Mouse (Mus musculus) yolk sac, embryonic 10.5 days (tissue): ENCODE data around the gene R3hcc1l.

Source experiments
- DNase-seq: peaks from one replicate; pipeline ENCODE4 v3.0.0-alpha.2; 2017; ENCODE audit warnings: low spot score

The R3hcc1l gene

DNA sequence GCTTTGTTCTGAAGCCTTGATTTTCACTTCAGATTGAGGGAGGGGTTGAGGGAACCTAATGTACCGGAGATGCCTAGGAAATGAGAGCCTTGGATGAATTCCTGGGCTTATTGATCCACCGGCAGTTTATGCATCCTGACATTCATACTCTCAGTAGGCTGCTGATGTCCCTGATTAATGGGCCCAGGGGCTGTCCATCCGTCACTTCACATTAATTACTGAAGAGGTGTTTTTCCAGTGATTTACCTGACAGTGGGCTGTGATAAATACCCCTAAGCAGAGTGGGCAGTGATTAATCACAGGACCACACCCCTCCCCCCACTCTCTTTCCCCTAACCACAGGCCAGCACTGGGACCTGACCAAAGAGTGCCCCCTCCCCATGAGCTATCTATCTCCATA is 22.1 kb downstream of the R3hcc1l start:
- DNase-seq = no peak

DNA sequence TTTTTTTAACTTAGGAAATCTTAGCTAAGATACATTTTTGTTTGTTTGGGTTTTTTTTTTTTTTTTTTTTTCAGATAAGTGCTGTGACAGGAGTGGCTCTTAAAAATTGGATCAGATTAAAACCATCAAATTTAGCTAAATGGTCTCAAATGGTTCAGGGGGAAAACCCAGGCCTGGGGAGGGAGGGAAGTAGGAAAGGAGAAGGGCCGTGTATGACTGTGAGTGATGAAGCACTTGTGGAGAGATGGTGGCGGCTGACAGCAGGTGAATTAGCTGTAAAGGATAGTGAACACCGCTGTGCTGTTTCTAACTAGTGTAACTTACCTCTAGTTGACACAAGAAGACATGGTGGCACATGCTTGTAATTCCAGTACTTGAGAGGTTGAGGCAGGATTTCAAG is 40.1 kb downstream of the R3hcc1l start:
- DNase-seq = no peak

- DNase-seq = no peak
These were observed 43.4 kb downstream of the R3hcc1l start for GRCm38 (mm10) chr19:42561991-42562390.

DNA sequence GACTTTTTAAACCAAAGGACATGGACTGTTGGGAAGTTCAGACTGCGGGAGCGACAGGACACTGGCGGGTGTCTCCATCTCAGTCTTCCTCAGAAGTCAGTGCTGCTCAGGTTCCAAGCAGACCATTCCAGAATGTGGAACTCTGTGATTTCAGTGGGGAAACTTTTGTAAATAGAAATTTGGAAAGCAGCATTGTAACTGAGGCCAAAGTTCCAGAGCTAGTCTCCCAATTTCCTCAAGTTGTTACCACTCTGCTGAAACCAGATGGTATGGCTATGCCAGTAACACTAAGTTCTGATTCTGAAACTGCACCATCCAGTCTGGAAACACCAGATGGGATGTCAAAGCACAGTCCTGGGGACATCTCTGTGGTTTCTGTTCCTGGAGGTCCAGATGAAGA is 44.4 kb downstream of the R3hcc1l start:
- no peak for DNase-seq

DNA sequence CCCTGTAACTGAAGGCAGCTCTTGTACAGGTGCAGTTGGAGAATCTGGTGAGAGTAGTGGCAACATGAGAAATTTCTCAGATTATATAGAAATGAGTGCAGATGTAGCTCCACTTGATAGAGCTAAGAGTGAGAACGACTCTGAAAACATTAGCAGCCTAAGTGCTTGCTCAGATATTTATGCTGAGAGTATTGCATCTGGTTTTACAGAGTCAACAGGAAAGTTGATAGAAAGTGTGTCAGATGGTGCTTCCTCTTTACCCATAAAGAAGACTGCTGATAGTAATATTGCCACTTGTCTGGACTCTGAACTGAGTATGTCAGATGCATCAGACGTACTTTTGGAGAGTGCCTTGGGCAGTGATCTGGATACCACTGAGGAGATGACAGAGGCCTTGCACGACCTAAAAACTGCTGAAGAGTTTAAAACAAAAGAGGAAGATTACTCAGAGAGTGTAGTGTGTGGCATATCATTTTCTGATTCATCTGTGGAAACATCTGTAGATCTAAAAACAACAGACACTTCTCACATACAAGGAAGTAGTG is 45.2 kb downstream of the R3hcc1l start:
- no peak for DNase-seq

DNA sequence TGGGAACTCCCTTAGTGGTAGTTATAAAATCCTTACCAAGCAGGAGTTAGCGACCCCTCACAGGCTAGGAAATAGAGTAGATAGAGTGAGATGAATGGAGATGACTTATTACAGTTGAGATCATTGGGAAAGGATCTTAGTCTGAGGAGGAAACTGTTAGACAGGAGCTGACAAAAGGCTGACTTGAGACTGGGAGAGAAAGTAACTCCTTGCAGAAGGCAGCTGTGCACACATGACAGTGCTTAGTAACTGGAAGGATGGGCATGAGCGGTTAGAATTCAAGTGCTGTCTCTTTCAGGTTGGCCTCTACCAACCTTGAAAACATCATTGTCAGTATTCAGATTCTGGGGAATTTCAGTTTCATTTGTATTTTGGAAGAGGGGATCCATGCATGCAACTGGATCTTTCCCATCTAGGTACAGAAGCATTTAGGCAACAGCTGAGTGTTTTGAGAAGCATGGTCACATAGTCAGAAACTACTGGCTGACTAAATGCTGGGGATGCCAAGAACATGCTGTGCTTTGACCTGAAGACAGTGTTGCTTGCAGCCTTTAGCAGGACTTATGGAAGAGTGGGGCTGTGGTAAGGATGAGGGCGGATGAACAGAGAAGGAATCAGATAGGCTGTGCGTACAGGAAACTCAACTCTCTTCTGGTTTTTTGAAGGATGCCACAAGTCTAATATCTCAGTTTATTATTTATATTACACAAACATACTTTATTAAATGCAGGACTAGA is 47.9 kb downstream of the R3hcc1l start:
- DNase-seq = no peak

GRCm38 (mm10) chr19:42567020-42567419 is 48.5 kb downstream of the R3hcc1l start:
- DNase-seq = no peak

DNA sequence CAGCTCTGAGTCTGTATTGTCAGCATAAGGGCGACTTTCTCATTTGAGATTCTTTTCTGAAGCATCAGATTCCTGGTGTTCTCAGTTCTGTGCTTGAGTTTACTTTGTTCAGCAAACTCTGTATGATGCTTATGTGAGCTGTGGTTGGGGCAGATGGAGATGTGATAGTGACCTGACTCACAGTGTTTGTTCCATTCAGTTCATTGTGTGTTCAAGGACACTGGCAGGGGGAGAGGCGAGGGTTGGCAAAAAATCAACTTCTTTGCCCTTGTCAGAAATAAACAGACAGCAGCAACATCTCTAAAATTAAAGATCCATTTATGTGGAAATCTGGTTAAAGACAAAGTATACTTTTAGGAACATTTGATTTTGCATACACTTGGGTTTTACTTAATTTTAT is 50.5 kb downstream of the R3hcc1l start:
- no peak for DNase-seq

DNA sequence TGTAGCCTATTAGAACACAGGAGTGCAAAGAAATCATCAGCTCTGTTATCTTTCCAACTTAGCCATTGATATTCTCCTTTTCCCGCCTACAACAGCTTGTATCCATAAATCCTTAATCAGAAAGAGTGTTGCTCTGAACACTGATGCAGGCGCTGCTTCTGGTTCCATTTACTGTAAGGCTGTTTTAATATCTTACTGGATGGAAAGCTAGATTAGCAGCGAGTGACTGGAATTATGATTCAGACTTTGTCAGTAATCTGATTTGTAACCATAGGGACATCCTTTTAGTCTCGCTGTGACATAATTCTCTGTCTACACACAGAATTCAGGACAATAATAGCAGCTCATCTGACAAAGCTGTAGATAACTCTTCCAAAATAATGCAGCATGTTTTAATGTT is 52.7 kb downstream of the R3hcc1l start:
- no peak for DNase-seq

GRCm38 (mm10) chr19:42575317-42575716 is 56.8 kb downstream of the R3hcc1l start:
- no peak for DNase-seq

DNA sequence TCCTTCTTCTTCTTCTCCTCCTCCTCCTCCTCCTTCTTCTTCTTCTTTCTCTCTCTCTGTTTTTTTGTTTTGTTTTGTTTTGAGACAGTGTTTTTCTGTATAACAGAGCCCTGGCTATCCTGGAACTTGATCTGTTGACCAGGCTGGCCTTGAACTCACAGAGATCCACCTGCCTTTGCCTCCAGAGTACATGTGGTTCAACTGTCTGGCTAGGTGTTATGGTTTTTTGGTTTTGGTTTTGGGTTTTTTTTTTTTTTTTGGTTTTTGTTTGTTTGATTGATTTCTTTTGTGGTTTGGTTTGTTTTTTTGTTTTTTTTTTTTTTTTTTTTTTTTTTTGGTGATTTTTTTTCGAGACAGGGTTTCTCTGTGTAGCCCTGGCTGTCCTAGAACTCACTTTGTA is 58.3 kb downstream of the R3hcc1l start:
- DNase-seq = no peak

DNA sequence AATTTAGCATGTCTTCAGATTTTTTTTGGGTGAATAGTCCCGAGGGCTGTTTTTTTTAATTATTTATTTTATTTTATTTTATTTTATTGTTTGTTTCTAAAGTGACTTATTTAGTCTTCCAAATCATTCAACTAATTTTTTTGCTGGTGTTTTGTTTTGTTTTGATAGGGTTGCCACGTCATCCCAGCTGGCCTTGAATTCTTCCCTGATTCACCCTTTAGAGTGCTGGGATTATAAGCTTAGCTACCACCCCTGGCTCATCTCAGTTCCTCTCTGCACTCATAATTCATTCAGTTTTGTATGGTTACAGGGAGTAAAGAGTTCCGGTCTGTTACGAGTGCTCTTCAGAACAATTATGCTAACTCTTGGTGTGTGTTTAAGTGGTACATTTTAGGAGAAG is 60.1 kb downstream of the R3hcc1l start:
- no peak for DNase-seq

DNA sequence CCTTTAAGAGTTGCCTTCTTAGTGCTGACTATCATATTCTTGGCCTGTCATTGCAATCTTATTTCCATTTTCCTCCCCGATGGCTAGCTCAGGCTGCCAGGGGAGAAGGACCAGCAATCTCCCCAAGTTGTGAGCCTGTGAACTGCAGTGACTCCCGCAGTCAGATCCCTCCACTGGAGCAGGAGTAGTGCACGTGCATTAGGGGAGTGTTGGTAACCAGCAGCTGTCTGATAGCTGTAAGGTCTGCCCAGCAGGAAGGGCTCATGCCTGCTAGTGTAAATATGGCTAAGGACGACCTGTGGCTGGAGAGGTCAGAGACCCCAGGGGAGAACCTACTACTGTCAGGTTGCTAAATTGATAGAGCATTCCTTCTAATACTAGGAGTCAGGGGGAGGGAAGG is 62.1 kb downstream of the R3hcc1l start:
- DNase-seq = no peak

- no peak for DNase-seq
These were observed 64.3 kb downstream of the R3hcc1l start for GRCm38 (mm10) chr19:42582811-42583370.

DNA sequence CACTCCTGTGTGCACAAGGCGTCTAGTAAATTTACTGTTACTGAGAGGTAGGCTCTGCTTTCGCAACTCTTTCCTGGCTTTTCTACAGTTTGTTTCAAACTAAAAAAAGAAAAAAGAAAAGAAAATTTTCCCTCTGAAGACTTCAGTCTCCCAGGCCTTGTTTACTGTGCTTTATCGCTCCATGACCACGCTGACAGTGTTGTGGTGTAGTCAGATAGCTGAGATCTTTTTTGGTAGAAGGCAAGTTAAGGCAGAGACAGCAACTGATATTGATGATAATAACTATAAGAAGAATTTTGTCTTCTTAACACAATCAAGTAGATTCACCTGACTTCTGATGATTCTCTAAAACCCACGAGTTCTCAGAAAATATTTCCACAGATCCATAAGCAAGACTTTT is 65.1 kb downstream of the R3hcc1l start:
- DNase-seq = no peak

GRCm38 (mm10) chr19:42584188-42584587 is 65.6 kb downstream of the R3hcc1l start:
- DNase-seq = no peak

GRCm38 (mm10) chr19:42587704-42588103 is 69.1 kb downstream of the R3hcc1l start:
- DNase-seq = no peak

- DNase-seq = no peak
These were observed 70.7 kb downstream of the R3hcc1l start for GRCm38 (mm10) chr19:42589246-42589645.

GRCm38 (mm10) chr19:42591534-42591933 is 73.0 kb downstream of the R3hcc1l start:
- no peak for DNase-seq

DNA sequence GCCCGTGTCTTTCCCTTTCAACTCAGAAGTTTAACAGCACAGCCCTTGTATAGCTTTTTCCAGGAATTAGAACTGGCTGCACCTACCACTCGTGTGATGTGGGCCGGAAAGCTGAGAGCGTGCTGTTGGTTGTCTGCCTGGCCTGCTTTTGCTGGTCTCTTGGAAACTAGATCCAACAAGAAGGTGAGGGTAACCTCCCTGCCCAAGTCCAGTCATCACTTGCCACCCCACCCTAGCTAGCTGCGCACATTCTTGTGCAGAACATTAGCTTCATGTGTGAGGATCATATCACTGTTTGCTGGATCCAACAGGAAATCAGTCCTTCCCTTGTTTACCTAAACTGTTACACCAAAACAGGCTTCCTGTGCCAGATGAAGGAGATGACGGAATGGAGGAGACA is 74.9 kb downstream of the R3hcc1l start:
- DNase-seq = no peak

DNA sequence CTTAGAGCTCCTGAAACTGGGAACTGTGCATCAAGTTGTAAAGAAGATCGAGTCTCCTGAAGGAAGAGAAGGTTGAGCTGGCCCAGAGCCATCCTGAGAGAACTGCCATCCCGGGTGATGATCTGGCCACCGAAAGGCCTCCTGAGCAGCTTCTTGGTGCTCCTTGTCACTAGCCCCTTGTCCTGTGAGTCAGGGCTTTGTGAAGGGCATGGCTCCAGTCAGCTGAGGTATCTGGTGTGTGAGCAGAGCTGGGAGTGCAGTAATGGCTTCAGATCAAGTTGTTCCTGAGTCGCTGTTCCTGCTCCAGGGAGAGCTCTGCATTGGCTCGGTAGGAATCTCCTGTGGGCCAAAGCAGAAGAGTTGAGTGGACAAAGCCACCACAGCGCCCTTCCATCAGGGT is 76.5 kb downstream of the R3hcc1l start:
- no peak for DNase-seq

DNA sequence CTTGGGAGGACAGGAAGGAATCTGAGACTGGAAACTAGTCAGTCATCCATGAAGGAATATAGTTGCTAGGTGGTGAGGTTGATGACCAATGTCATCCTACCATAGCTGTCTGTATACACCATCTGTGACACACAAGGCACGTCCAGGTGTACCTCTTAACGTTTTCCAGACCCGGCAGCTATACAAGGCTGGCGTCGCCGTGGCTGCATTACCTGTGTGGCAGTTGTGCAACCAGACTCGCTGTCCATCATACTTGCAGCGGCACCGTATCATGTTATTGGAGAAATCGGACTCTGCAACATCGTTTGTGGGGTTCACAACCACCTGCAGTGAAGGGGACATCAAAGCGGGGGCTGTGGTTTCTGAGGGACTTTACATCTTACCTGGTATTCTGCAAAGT is 78.7 kb downstream of the R3hcc1l start:
- DNase-seq = no peak

GRCm38 (mm10) chr19:42597896-42598295 is 79.3 kb downstream of the R3hcc1l start:
- DNase-seq = no peak

DNA sequence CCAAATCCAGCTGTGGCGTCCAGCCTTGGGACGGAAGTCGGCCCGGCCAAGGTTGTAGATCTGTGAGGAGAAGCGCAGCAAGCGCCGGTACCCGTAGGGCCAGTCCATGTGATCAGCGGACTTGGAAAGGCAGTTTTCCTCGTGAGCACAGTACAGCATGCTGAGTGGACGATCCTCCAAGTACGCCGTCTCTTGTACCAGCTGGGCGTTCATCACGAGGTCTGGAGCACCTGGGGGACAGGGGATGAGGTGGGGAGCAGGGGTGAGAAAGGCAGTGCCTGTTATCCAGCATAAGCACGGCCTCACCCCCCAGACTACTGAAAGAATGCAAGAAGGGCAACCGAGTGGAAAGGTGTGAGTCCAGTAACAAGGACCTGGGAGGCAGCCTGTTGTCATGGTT is 81.3 kb downstream of the R3hcc1l start:
- DNase-seq = no peak
